Mouse (Mus musculus): Measurements from ENCODE around the gene Prm2. TPM values are rescaled to one million over a fixed set of nuclear protein-coding genes. Genes with fewer than 3 reads are reported as not detected.

The Prm2 gene
- polyA plus RNA-seq, 1 experiment = not detected

DNA sequence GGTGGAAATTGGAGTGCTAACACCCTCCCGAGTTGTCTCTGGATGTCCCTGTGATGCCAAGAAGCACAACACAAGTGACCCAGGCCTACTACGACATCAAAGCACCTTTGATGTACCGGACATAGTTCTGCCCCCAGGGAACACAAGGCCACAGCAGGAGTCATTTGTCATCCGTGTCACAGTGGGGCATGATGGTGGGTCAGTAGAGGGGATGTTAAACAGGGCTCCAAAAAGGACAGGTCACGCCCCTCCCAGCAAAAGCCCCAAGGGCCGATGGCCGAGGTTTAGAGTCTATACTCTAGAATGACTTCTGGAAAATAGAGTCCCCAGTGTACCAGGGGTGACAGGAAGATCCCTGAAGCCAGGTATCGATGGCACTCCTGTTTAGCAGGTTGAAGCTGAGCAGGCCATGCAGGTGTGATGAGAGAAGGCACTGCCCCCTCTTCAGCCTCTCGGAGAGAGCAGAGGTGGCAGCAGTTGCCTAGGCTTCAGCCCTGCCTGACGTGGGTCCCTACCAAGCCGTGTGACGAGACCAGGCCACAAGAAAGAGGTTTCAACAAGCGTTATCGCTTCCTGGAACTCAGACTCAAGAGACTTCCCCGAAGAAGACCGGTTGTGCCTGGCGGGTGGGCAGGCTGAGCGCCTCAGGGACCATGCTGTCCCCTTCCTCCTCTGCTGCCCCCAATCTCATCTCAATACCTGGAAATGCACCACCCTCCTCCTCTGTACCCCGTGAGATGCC, 24.0 kb downstream of the Prm2 start:
- no peak for TF ChIP-seq CTCF (IDR thresholded peaks at IDR 0.05; ENCODE audit: borderline replicate concordance, extremely low read depth, insufficient read depth, insufficient read length)
- TF ChIP-seq POLR2A (IDR thresholded peaks at IDR 0.05; ENCODE audit: borderline replicate concordance, extremely low read depth, insufficient read depth, insufficient read length, poor library complexity, severe bottlenecking) = no peak
- DNase-seq (ENCODE audit: low read depth) = no peak

- no peak for DNase-seq (ENCODE audit: low read depth)
Observed at GRCm38 (mm10) chr16:10770531-10771325, 25.2 kb downstream of the Prm2 start.

GRCm38 (mm10) chr16:10769661-10770060, 26.3 kb downstream of the Prm2 start:
- no peak for DNase-seq (ENCODE audit: low read depth)
- TF ChIP-seq CTCF (IDR thresholded peaks at IDR 0.05; ENCODE audit: borderline replicate concordance, extremely low read depth, insufficient read depth, insufficient read length) (no peak), POLR2A (IDR thresholded peaks at IDR 0.05; ENCODE audit: borderline replicate concordance, extremely low read depth, insufficient read depth, insufficient read length, poor library complexity, severe bottlenecking) (no peak)

More at GRCm38 (mm10) chr16:10770531-10771325, 25.2 kb downstream of the Prm2 start:
- TF ChIP-seq POLR2A (IDR thresholded peaks at IDR 0.05; ENCODE audit: borderline replicate concordance, extremely low read depth, insufficient read depth, insufficient read length, poor library complexity, severe bottlenecking) (no peak), CTCF (IDR thresholded peaks at IDR 0.05; ENCODE audit: borderline replicate concordance, extremely low read depth, insufficient read depth, insufficient read length) (peak; percentile 9; the same call in 1 of the 2 replicates)

DNA sequence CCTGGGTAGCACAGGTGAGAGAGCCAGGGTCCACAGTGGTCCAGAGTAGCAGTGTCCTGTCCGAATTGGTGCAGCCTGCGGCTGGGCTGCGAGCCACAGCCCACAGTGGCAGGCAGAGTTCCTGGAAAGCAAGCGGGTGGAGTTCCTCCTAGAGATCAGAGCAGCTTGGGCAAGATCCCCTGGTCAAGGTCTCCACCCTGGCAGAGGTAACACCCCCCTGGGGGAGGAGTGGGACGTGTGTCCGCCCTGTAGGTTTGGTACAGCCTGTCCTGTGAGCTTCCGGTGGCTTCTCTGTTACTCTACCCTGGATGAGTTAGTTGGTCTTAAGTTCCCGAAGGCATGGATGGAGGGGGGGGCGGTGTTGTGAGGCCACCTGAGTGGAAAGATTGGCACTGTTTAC, 27.1 kb downstream of the Prm2 start:
- TF ChIP-seq POLR2A (IDR thresholded peaks at IDR 0.05; ENCODE audit: borderline replicate concordance, extremely low read depth, insufficient read depth, insufficient read length, poor library complexity, severe bottlenecking) = no peak
- TF ChIP-seq CTCF (IDR thresholded peaks at IDR 0.05; ENCODE audit: borderline replicate concordance, extremely low read depth, insufficient read depth, insufficient read length) = no peak
- DNase-seq (ENCODE audit: low read depth) = no peak

DNA sequence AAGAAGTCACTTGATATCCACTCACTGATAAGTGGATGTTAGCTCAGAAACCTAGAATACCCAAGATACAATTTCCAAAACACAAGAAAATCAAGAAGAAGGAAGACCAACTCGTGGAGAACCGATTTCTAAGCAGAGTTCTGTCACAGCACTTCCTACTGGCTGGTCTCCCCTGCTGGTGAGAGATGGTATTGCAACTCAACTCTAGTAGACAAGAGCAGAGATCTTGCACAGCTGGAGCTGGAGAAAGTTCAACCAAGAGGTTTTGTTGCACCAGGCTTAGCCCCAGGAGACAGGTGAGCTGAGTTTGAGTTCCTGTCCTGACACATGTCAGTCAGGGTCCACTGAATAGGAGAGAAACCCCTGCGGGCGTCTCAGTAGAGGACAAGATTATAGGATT, 28.8 kb downstream of the Prm2 start:
- no peak for TF ChIP-seq POLR2A (IDR thresholded peaks at IDR 0.05; ENCODE audit: borderline replicate concordance, extremely low read depth, insufficient read depth, insufficient read length, poor library complexity, severe bottlenecking)
- TF ChIP-seq CTCF (IDR thresholded peaks at IDR 0.05; ENCODE audit: borderline replicate concordance, extremely low read depth, insufficient read depth, insufficient read length) = peak; percentile 67; the same call in 1 of the 2 replicates

DNA sequence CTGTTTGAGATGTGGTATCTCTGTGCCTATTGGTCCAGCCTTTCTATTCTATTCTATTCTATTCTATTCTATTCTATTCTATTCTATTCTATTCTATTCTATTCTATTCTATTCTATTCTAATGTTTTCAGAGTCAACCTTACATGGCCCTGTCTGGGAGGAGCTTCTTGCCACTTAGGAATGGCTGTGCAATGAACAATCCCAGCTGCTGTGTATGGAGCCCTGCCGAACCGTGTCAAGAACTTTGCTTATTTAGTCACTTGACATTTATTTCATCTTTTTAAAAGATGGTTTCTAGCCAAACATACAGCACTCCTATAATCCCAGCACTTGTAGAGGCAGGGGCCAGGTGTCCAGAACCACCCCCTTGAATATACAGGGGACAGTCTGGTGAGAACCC, 31.6 kb downstream of the Prm2 start:
- TF ChIP-seq POLR2A (IDR thresholded peaks at IDR 0.05; ENCODE audit: borderline replicate concordance, extremely low read depth, insufficient read depth, insufficient read length, poor library complexity, severe bottlenecking) (no peak), CTCF (IDR thresholded peaks at IDR 0.05; ENCODE audit: borderline replicate concordance, extremely low read depth, insufficient read depth, insufficient read length) (no peak)
- no peak for DNase-seq (ENCODE audit: low read depth)

More for the DNA sequence above, 28.8 kb downstream of the Prm2 start:
- peak; percentile 74 for DNase-seq (ENCODE audit: low read depth)

- no peak for DNase-seq (ENCODE audit: low read depth)
- TF ChIP-seq POLR2A (IDR thresholded peaks at IDR 0.05; ENCODE audit: borderline replicate concordance, extremely low read depth, insufficient read depth, insufficient read length, poor library complexity, severe bottlenecking) = no peak
- TF ChIP-seq CTCF (IDR thresholded peaks at IDR 0.05; ENCODE audit: borderline replicate concordance, extremely low read depth, insufficient read depth, insufficient read length) = no peak
Observed at GRCm38 (mm10) chr16:10763540-10764264, 32.2 kb downstream of the Prm2 start.

- no peak for TF ChIP-seq CTCF (IDR thresholded peaks at IDR 0.05; ENCODE audit: borderline replicate concordance, extremely low read depth, insufficient read depth, insufficient read length)
- no peak for TF ChIP-seq POLR2A (IDR thresholded peaks at IDR 0.05; ENCODE audit: borderline replicate concordance, extremely low read depth, insufficient read depth, insufficient read length, poor library complexity, severe bottlenecking)
- DNase-seq (ENCODE audit: low read depth) = no peak
Observed at GRCm38 (mm10) chr16:10762569-10763180, 33.3 kb downstream of the Prm2 start.

GRCm38 (mm10) chr16:10761182-10761581, 34.8 kb downstream of the Prm2 start:
- DNase-seq (ENCODE audit: low read depth) = no peak
- TF ChIP-seq CTCF (IDR thresholded peaks at IDR 0.05; ENCODE audit: borderline replicate concordance, extremely low read depth, insufficient read depth, insufficient read length) (no peak), POLR2A (IDR thresholded peaks at IDR 0.05; ENCODE audit: borderline replicate concordance, extremely low read depth, insufficient read depth, insufficient read length, poor library complexity, severe bottlenecking) (no peak)

DNA sequence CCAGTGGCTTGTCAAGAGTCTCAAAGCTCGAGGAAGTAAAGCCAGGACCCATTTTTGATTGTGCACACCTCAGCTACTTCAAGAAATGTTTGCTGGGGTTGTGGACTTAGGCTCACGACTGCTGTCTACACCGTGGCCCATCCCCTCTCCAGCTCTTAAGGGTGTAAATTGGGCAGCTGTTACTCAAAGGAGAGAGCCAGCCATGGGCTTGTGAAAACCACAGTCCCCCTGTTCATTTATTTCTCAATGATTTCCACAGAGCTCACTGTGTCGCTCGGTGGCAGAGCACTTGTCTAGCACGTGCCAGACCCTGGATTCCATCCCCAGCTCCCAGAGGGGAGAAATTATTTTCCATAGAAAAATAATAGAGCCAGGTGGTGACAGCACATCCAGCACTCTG, 39.8 kb downstream of the Prm2 start:
- no peak for TF ChIP-seq POLR2A (IDR thresholded peaks at IDR 0.05; ENCODE audit: borderline replicate concordance, extremely low read depth, insufficient read depth, insufficient read length, poor library complexity, severe bottlenecking)
- TF ChIP-seq CTCF (IDR thresholded peaks at IDR 0.05; ENCODE audit: borderline replicate concordance, extremely low read depth, insufficient read depth, insufficient read length) = no peak
- no peak for DNase-seq (ENCODE audit: low read depth)

Data from brain, embryonic 14.5 days (tissue).